Mouse (Mus musculus): ENCODE data around the gene Rrp7a. TPM values are rescaled to one million over a fixed set of nuclear protein-coding genes. Genes with fewer than 3 reads are reported as not detected.

Rrp7a gene
- polyA plus RNA-seq, 1 experiment from 2014 or later, result 85.1 TPM

DNA sequence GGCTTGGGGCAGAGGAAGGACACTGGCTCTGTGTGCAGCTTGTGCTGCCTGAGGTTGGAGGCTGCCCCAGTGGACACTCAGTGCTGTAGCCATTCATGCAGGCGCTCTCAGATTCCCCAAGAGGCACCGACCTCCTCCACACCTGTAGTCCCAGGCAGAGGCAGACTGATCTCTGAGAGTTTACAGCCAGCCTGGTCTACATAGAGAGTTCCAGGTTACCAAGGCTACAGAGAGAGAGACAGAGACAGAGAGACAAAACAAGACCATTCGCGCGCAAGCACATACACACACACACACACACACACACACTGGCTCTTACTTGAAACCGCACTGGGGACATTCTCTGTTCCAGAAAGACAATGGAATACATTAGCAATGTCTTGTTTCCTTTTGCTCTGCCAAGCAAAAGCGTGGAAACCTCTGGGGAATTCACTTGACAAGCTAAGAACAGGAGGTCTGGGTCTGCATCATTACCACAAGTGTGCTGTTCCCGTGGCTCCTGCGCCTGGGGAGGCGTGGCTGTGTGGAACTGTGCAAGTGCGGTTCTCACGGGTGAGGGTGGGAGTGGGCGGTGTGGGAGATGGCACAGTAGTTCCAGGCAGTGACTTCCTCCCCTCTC, 38.5 kb downstream of the Rrp7a start:
- peak; percentile 70 for ATAC-seq
- Histone ChIP-seq H3K27me3 (replicated peaks; ENCODE audit: control insufficient read depth, insufficient read depth, low read length) (no peaks in the 10 kb centered on the region; the same call in 1 of the 2 replicates), H3K9me3 (ENCODE audit: control insufficient read depth, low read length) (no peaks in the 10 kb centered on the region), H3K4me3 (replicated peaks; ENCODE audit: low read length) (0 out of 2 replicates have a peak overlapping the region, but pooled peaks have one; percentile 6), H3K27ac (ENCODE audit: low read length) (peak overlapping the region; percentile 58), H3K36me3 (ENCODE audit: control insufficient read depth, insufficient read depth) (no peaks in the 10 kb centered on the region), H3K4me2 (ENCODE audit: low read length) (peak overlapping the region; percentile 17; the same call in 1 of the 2 replicates), H3K9ac (replicated peaks; ENCODE audit: low read depth, low read length) (peak overlapping the region; percentile 12; the same call in 1 of the 2 replicates), H3K4me1 (replicated peaks; ENCODE audit: control insufficient read depth, insufficient read depth, low read length) (peaks cover 14% of the 10 kb centered on the region)
- 42% methylated on average over 13 of the region's 13 CpGs for WGBS

GRCm38 (mm10) chr15:83083530-83083929, 39.1 kb downstream of the Rrp7a start:
- Histone ChIP-seq H3K9me3 (ENCODE audit: control insufficient read depth, low read length) (no peaks in the 10 kb centered on the region), H3K27ac (ENCODE audit: low read length) (no peak overlapping the region; the same call in 1 of the 2 replicates), H3K27me3 (replicated peaks; ENCODE audit: control insufficient read depth, insufficient read depth, low read length) (no peaks in the 10 kb centered on the region; the same call in 1 of the 2 replicates), H3K4me1 (replicated peaks; ENCODE audit: control insufficient read depth, insufficient read depth, low read length) (peaks cover 8% of the 10 kb centered on the region), H3K36me3 (ENCODE audit: control insufficient read depth, insufficient read depth) (no peaks in the 10 kb centered on the region), H3K4me3 (replicated peaks; ENCODE audit: low read length) (no peak overlapping the region), H3K4me2 (ENCODE audit: low read length) (no peak overlapping the region), H3K9ac (replicated peaks; ENCODE audit: low read depth, low read length) (peak overlapping the region; percentile 12; the same call in 1 of the 2 replicates)
- WGBS, result 52% methylated on average over 5 of the region's 5 CpGs
- peak; percentile 56 for ATAC-seq

DNA sequence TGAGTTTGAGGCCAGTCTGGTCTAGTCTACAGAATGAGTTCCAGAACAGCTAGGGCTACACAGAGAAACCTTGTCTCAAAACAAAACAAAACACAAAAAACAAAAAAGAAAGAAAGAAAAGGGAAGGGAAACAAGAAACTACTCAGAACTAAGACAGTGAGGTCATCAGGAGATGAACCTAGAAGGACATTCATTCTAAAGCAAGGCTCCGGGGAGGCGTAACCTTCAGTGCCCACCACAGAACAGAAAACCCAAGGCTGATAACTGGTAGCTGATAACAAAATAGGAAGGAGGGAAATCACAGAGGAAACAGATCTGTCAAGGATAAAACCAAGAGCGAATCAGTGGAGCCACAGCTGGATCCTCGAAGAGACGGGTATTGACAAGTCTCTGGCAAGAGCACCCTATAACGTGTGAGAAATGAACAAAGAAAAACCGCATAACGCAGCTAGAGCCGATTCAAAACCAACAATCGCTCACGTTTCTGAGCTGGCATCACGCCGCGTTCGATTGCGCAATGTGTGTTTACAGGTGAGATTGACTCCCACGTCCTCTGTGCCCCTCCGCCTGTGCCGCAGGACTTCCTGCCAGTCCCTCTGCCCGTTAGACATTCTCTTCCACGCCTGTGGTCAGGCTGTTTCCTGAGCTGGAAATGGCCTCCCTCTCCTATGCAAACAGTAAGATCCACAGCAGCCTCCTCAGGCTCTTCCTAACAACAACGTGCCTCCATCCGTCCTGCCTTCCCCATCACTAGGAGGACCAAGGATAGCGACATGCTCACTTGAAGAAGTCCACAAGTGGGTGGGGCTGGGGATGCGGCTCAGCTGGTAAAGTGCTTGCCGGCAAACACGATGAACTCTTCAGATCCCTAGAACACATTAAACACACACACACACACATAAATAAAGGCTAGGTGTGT, 46.7 kb downstream of the Rrp7a start:
- Histone ChIP-seq H3K4me1 (replicated peaks; ENCODE audit: control insufficient read depth, insufficient read depth, low read length) (no peaks in the 10 kb centered on the region), H3K27me3 (replicated peaks; ENCODE audit: control insufficient read depth, insufficient read depth, low read length) (no peaks in the 10 kb centered on the region), H3K9me3 (ENCODE audit: control insufficient read depth, low read length) (no peaks in the 10 kb centered on the region), H3K36me3 (ENCODE audit: control insufficient read depth, insufficient read depth) (no peaks in the 10 kb centered on the region), H3K9ac (replicated peaks; ENCODE audit: low read depth, low read length) (no peak overlapping the region), H3K27ac (ENCODE audit: low read length) (no peak overlapping the region), H3K4me2 (ENCODE audit: low read length) (no peak overlapping the region), H3K4me3 (replicated peaks; ENCODE audit: low read length) (no peak overlapping the region)
- WGBS, result 64% methylated on average over 27 of the region's 27 CpGs
- no peak for ATAC-seq

GRCm38 (mm10) chr15:83074179-83074578, 48.4 kb downstream of the Rrp7a start:
- no peaks in the 10 kb centered on the region for H3K27me3 ChIP-seq (replicated peaks; ENCODE audit: control insufficient read depth, insufficient read depth, low read length)
- WGBS, result 77% methylated on average over 4 of the region's 4 CpGs
- H3K36me3 ChIP-seq (ENCODE audit: control insufficient read depth, insufficient read depth), result no peaks in the 10 kb centered on the region
- H3K9ac ChIP-seq (replicated peaks; ENCODE audit: low read depth, low read length), result no peak overlapping the region
- no peak overlapping the region for H3K4me3 ChIP-seq (replicated peaks; ENCODE audit: low read length)
- no peaks in the 10 kb centered on the region for H3K4me1 ChIP-seq (replicated peaks; ENCODE audit: control insufficient read depth, insufficient read depth, low read length)
- H3K4me2 ChIP-seq (ENCODE audit: low read length), result no peak overlapping the region
- ATAC-seq, result no peak
- H3K27ac ChIP-seq (ENCODE audit: low read length), result no peak overlapping the region
- H3K9me3 ChIP-seq (ENCODE audit: control insufficient read depth, low read length), result no peaks in the 10 kb centered on the region

DNA sequence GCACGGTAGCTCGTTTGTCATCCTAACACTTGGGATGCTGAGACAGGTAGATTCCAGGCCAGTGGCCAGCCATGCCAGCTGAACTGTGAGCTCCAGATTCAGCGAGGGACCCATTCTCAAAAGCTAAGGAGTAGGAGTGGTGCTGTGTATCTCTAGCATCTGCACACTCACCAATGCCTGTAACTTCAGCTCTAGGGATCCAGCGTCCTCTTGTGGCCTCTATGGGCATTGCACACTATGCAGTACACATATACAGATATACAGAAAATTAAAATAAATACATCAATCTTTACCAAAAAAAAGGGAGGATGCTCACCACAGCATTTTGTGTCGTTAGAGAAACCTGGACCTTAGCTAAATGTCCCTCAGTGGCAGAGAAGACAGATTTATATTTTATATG, 50.8 kb downstream of the Rrp7a start:
- H3K4me3 ChIP-seq (replicated peaks; ENCODE audit: low read length), result no peak overlapping the region
- no peak overlapping the region for H3K4me2 ChIP-seq (ENCODE audit: low read length)
- H3K4me1 ChIP-seq (replicated peaks; ENCODE audit: control insufficient read depth, insufficient read depth, low read length), result no peaks in the 10 kb centered on the region
- no peak overlapping the region for H3K27ac ChIP-seq (ENCODE audit: low read length)
- ATAC-seq, result no peak
- H3K27me3 ChIP-seq (replicated peaks; ENCODE audit: control insufficient read depth, insufficient read depth, low read length), result no peaks in the 10 kb centered on the region
- 83% methylated on average over 5 of the region's 5 CpGs for WGBS
- no peak overlapping the region for H3K9ac ChIP-seq (replicated peaks; ENCODE audit: low read depth, low read length)
- H3K9me3 ChIP-seq (ENCODE audit: control insufficient read depth, low read length), result no peaks in the 10 kb centered on the region
- no peaks in the 10 kb centered on the region for H3K36me3 ChIP-seq (ENCODE audit: control insufficient read depth, insufficient read depth)

- peak; percentile 49; the same call in 1 of the 2 replicates for ATAC-seq
- WGBS, result 25% methylated on average over 3 of the region's 3 CpGs
- no peaks in the 10 kb centered on the region for H3K4me1 ChIP-seq (replicated peaks; ENCODE audit: control insufficient read depth, insufficient read depth, low read length)
- H3K27ac ChIP-seq (ENCODE audit: low read length), result no peak overlapping the region
- no peaks in the 10 kb centered on the region for H3K36me3 ChIP-seq (ENCODE audit: control insufficient read depth, insufficient read depth)
- H3K4me3 ChIP-seq (replicated peaks; ENCODE audit: low read length), result no peak overlapping the region
- H3K4me2 ChIP-seq (ENCODE audit: low read length), result no peak overlapping the region
- no peaks in the 10 kb centered on the region for H3K9me3 ChIP-seq (ENCODE audit: control insufficient read depth, low read length)
- H3K27me3 ChIP-seq (replicated peaks; ENCODE audit: control insufficient read depth, insufficient read depth, low read length), result no peaks in the 10 kb centered on the region
- no peak overlapping the region for H3K9ac ChIP-seq (replicated peaks; ENCODE audit: low read depth, low read length)
Measured at GRCm38 (mm10) chr15:83070942-83071341, 51.7 kb downstream of the Rrp7a start.

- H3K9me3 ChIP-seq (ENCODE audit: control insufficient read depth, low read length), result no peaks in the 10 kb centered on the region
- no peak overlapping the region for H3K4me2 ChIP-seq (ENCODE audit: low read length)
- no peak for ATAC-seq
- H3K27me3 ChIP-seq (replicated peaks; ENCODE audit: control insufficient read depth, insufficient read depth, low read length), result no peaks in the 10 kb centered on the region
- H3K36me3 ChIP-seq (ENCODE audit: control insufficient read depth, insufficient read depth), result no peaks in the 10 kb centered on the region
- WGBS, result 94% methylated on average over 5 of the region's 5 CpGs
- no peak overlapping the region for H3K4me3 ChIP-seq (replicated peaks; ENCODE audit: low read length)
- H3K4me1 ChIP-seq (replicated peaks; ENCODE audit: control insufficient read depth, insufficient read depth, low read length), result peaks cover 3% of the 10 kb centered on the region; the same call in 1 of the 2 replicates
- H3K27ac ChIP-seq (ENCODE audit: low read length), result no peak overlapping the region
- H3K9ac ChIP-seq (replicated peaks; ENCODE audit: low read depth, low read length), result no peak overlapping the region
Measured at GRCm38 (mm10) chr15:83068270-83068669, 54.3 kb downstream of the Rrp7a start.

DNA sequence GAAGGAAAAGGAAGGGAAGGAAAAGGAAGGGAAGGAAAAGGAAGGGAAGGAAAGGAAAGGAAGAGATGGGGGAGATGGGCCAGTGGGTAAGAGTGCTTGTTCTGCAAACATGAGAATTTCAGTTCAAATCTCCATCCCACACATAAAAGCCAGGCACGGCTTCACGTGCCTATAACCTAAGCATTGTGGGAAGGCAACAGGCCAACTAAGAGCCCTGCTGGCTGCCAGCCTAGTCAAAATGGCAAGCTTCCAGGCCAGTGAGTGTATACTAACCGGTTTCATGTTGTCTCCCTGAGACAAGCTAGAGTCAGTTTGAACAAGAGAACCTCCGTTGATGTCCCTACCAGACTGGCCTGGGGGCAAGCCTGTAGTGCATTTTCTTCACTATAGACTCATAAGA, 57.1 kb downstream of the Rrp7a start:
- no peaks in the 10 kb centered on the region for H3K9me3 ChIP-seq (ENCODE audit: control insufficient read depth, low read length)
- no peak overlapping the region for H3K9ac ChIP-seq (replicated peaks; ENCODE audit: low read depth, low read length)
- H3K4me3 ChIP-seq (replicated peaks; ENCODE audit: low read length), result no peak overlapping the region
- H3K36me3 ChIP-seq (ENCODE audit: control insufficient read depth, insufficient read depth), result no peaks in the 10 kb centered on the region
- H3K4me2 ChIP-seq (ENCODE audit: low read length), result no peak overlapping the region
- peaks cover 3% of the 10 kb centered on the region; the same call in 1 of the 2 replicates for H3K4me1 ChIP-seq (replicated peaks; ENCODE audit: control insufficient read depth, insufficient read depth, low read length)
- no peaks in the 10 kb centered on the region for H3K27me3 ChIP-seq (replicated peaks; ENCODE audit: control insufficient read depth, insufficient read depth, low read length)
- no peak; the same call in 1 of the 2 replicates for ATAC-seq
- no peak overlapping the region for H3K27ac ChIP-seq (ENCODE audit: low read length)
- WGBS, result 37% methylated on average over 4 of the region's 4 CpGs

Measured in forebrain, embryonic 16.5 days (tissue).